Mouse (Mus musculus): ENCODE measurements at regions not wholly inside any gene's neighbourhood (a gene's known extent, or its start where the extent isn't known, plus 50 kb on each side); places are given as distances from the start of the nearest gene placed in this dataset.

DNA sequence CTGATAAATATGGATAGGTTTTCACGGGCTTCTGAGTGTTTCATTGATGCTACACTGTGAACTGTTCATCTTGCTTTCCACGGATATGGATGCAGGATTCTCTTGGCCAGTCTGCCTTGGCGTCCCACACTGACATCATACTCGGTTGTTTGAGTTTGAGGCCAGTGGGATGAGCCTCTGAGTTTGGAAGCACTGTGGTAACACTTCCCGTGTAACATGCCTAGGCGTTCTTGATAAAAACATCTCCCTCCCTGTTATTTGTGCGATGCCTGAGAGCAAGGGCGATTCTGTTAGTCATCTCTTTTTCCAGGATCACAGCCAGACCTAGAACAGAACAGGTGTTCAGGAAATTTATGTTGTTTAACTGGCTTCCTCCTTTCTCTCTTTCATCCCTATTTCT is 482.5 kb upstream of the Id2 start:
- no peaks in the 10 kb centered on the region for H3K36me3 ChIP-seq (ENCODE audit: control insufficient read depth, insufficient read depth, low read length)
- ATAC-seq (replicated peaks; ENCODE audit: low FRiP score), result no peak
- 79% methylated on average over 8 of the region's 8 CpGs for WGBS

DNA sequence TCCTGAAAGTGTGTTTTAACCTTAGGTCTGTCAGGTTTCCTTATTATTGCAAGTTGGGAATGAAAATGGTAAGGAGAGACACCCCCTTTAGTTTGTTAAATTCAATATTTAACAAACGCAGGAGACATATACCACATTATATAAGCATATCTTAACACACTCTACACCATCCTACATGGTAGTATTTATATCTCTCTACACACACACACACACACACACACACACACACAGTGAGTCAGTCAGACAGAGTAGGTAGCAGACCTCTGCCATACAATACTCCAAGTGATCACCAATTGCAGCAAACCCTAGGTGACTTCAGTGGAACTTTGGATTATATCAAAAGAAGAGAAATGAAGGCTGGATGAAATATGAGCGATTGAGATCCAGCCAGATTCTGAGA is 468.2 kb upstream of the Id2 start:
- 77% methylated on average over 2 of the region's 2 CpGs for WGBS
- Histone ChIP-seq H3K9ac (ENCODE audit: low read depth, low read length) (no peak overlapping the region), H3K4me2 (no peak overlapping the region), H3K4me1 (replicated peaks; ENCODE audit: control insufficient read depth, insufficient read depth, low read length) (no peaks in the 10 kb centered on the region), H3K27ac (ENCODE audit: low read depth, low read length) (no peak overlapping the region), H3K4me3 (ENCODE audit: low read depth, low read length) (no peak overlapping the region), H3K27me3 (replicated peaks; ENCODE audit: control insufficient read depth, insufficient read depth, low read length) (no peaks in the 10 kb centered on the region), H3K36me3 (ENCODE audit: control insufficient read depth, insufficient read depth, low read length) (no peaks in the 10 kb centered on the region), H3K9me3 (ENCODE audit: control insufficient read depth, low read length) (no peaks in the 10 kb centered on the region)
- ATAC-seq (replicated peaks; ENCODE audit: low FRiP score), result no peak
- DNase-seq (ENCODE audit: low spot score), result no peak

More for the DNA sequence above, 482.5 kb upstream of the Id2 start:
- Histone ChIP-seq H3K27me3 (replicated peaks; ENCODE audit: control insufficient read depth, insufficient read depth, low read length) (no peaks in the 10 kb centered on the region), H3K27ac (ENCODE audit: low read depth, low read length) (no peak overlapping the region), H3K4me2 (no peak overlapping the region), H3K9me3 (ENCODE audit: control insufficient read depth, low read length) (no peaks in the 10 kb centered on the region), H3K9ac (ENCODE audit: low read depth, low read length) (no peak overlapping the region), H3K4me3 (ENCODE audit: low read depth, low read length) (no peak overlapping the region), H3K4me1 (replicated peaks; ENCODE audit: control insufficient read depth, insufficient read depth, low read length) (no peaks in the 10 kb centered on the region)
- DNase-seq (ENCODE audit: low spot score), result no peak

DNA sequence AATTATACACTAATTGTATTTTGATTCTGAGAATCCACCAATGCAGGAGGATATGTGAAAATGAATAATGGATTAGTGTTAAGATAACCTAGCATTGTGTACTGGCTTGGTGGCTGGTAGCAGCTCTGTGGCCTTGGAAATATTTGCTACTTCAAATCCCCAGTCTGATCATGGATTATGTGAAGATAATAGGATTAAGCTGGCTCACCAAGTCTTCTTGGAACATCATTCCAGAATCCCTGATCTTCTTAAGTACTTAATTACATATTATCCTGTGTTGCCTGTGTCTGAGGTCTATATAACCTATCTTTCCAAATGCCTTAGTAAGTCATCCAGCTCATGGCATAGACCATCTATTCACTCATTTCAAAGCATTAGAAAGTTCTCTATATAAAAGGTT is 462.7 kb upstream of the Id2 start:
- Histone ChIP-seq H3K4me1 (replicated peaks; ENCODE audit: control insufficient read depth, insufficient read depth, low read length) (no peaks in the 10 kb centered on the region), H3K9me3 (ENCODE audit: control insufficient read depth, low read length) (no peaks in the 10 kb centered on the region), H3K27ac (ENCODE audit: low read depth, low read length) (no peak overlapping the region), H3K27me3 (replicated peaks; ENCODE audit: control insufficient read depth, insufficient read depth, low read length) (no peaks in the 10 kb centered on the region), H3K9ac (ENCODE audit: low read depth, low read length) (no peak overlapping the region), H3K36me3 (ENCODE audit: control insufficient read depth, insufficient read depth, low read length) (no peaks in the 10 kb centered on the region), H3K4me3 (ENCODE audit: low read depth, low read length) (no peak overlapping the region), H3K4me2 (no peak overlapping the region)
- DNase-seq (ENCODE audit: low spot score) (no peak), ATAC-seq (replicated peaks; ENCODE audit: low FRiP score) (no peak)

DNA sequence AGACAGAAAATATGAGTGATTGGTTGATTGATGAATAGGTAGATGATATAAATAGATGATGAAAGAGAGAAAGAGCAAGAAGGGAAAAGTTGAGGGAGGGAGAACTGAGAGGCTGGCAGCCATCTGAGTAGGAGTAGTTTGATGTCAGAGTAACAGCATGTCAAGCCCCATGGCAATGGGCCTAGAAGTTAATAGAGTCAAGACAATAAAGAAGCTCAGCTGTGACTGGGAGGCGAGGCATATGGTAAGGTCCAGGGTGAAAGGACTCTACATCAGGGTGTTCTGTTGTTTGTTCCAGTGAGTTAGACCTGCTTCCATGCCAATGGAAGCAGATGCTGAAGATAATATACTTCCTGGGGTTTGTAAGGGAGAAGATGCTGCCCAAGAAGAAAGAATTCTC is 456.7 kb upstream of the Id2 start:
- 82% methylated on average over 1 of the region's 1 CpGs for WGBS
- H3K27ac ChIP-seq (ENCODE audit: low read depth, low read length), result no peak overlapping the region
- H3K27me3 ChIP-seq (replicated peaks; ENCODE audit: control insufficient read depth, insufficient read depth, low read length), result no peaks in the 10 kb centered on the region
- H3K4me2 ChIP-seq, result no peak overlapping the region
- no peak overlapping the region for H3K4me3 ChIP-seq (ENCODE audit: low read depth, low read length)
- DNase-seq (ENCODE audit: low spot score) (no peak), ATAC-seq (replicated peaks; ENCODE audit: low FRiP score) (no peak)
- no peaks in the 10 kb centered on the region for H3K9me3 ChIP-seq (ENCODE audit: control insufficient read depth, low read length)
- no peak overlapping the region for H3K9ac ChIP-seq (ENCODE audit: low read depth, low read length)
- no peaks in the 10 kb centered on the region for H3K36me3 ChIP-seq (ENCODE audit: control insufficient read depth, insufficient read depth, low read length)
- no peaks in the 10 kb centered on the region for H3K4me1 ChIP-seq (replicated peaks; ENCODE audit: control insufficient read depth, insufficient read depth, low read length)

DNA sequence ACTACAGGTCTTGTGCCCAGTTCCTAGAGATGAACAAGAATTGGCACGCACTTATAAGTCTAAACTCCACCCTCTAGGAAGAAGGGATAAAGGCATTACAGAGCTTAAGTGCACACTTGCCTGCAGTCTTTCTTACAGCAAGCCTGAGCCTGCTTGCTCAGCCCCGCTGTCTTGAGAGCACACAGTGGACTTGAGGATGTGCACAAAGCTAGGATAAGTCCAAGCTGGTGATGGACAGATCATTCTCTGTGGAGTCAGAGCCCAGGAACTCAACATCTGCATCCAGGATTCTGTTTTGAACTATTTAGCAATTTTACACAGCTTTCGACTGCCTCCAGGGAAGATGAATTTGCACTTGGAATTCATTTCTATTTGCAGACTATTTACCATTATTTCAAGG is 452.8 kb upstream of the Id2 start:
- ATAC-seq (replicated peaks; ENCODE audit: low FRiP score), result no peak
- no peaks in the 10 kb centered on the region for H3K4me1 ChIP-seq (replicated peaks; ENCODE audit: control insufficient read depth, insufficient read depth, low read length)
- H3K9ac ChIP-seq (ENCODE audit: low read depth, low read length), result no peak overlapping the region
- no peak overlapping the region for H3K4me2 ChIP-seq
- H3K36me3 ChIP-seq (ENCODE audit: control insufficient read depth, insufficient read depth, low read length), result no peaks in the 10 kb centered on the region
- no peak overlapping the region for H3K27ac ChIP-seq (ENCODE audit: low read depth, low read length)
- no peaks in the 10 kb centered on the region for H3K27me3 ChIP-seq (replicated peaks; ENCODE audit: control insufficient read depth, insufficient read depth, low read length)
- no peak overlapping the region for H3K4me3 ChIP-seq (ENCODE audit: low read depth, low read length)
- H3K9me3 ChIP-seq (ENCODE audit: control insufficient read depth, low read length), result no peaks in the 10 kb centered on the region
- WGBS, result 86% methylated on average over 3 of the region's 3 CpGs
- no peak for DNase-seq (ENCODE audit: low spot score)

DNA sequence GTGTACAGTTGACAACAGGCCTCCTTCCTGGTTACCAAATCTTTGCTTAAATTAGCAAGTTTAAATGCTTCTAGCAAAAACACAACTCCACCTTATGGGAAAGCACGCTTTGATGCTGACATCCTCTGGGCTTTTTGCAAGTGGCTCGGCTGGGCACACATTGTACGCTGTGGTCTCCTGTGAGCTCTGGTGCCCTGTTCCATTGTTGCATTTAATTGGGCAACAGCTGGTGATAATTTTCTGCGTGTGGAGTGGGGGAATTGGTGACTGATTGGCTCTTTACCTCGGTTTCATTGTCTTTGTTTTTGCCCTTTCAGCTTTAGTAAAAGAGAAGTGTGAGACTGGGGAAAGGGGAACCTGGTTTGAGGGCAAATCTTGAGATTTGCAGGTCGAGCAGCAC is 447.3 kb upstream of the Id2 start:
- no peak overlapping the region for H3K9ac ChIP-seq (ENCODE audit: low read depth, low read length)
- 64% methylated on average over 6 of the region's 6 CpGs for WGBS
- ATAC-seq (replicated peaks; ENCODE audit: low FRiP score), result no peak
- H3K9me3 ChIP-seq (ENCODE audit: control insufficient read depth, low read length), result no peaks in the 10 kb centered on the region
- no peaks in the 10 kb centered on the region for H3K4me1 ChIP-seq (replicated peaks; ENCODE audit: control insufficient read depth, insufficient read depth, low read length)
- no peaks in the 10 kb centered on the region for H3K36me3 ChIP-seq (ENCODE audit: control insufficient read depth, insufficient read depth, low read length)
- no peak overlapping the region for H3K4me3 ChIP-seq (ENCODE audit: low read depth, low read length)
- H3K27ac ChIP-seq (ENCODE audit: low read depth, low read length), result no peak overlapping the region
- no peak overlapping the region for H3K4me2 ChIP-seq
- no peak for DNase-seq (ENCODE audit: low spot score)
- no peaks in the 10 kb centered on the region for H3K27me3 ChIP-seq (replicated peaks; ENCODE audit: control insufficient read depth, insufficient read depth, low read length)

DNA sequence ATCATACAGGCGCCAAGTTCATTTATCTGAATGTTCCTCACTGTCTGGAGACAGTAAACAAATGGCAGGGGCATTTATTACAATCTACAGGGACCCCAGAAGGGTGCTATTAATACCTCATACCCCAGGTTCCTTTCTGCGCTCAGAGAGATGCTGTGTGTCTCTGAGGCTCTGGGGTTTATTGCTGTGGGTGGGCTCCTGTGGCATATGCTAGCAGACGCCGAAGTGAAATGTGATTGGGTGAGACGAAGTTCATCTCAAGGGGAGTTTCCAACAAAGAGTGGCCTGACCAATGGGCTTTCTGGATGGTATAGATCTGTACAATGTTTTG is 437.6 kb upstream of the Id2 start:
- H3K27ac ChIP-seq (ENCODE audit: low read depth, low read length), result no peak overlapping the region
- WGBS, result 47% methylated on average over 5 of the region's 5 CpGs
- no peak overlapping the region for H3K4me2 ChIP-seq
- no peaks in the 10 kb centered on the region for H3K27me3 ChIP-seq (replicated peaks; ENCODE audit: control insufficient read depth, insufficient read depth, low read length)
- H3K9me3 ChIP-seq (ENCODE audit: control insufficient read depth, low read length), result no peaks in the 10 kb centered on the region
- H3K4me1 ChIP-seq (replicated peaks; ENCODE audit: control insufficient read depth, insufficient read depth, low read length), result no peaks in the 10 kb centered on the region
- DNase-seq (ENCODE audit: low spot score) (no peak), ATAC-seq (replicated peaks; ENCODE audit: low FRiP score) (no peak)
- H3K9ac ChIP-seq (ENCODE audit: low read depth, low read length), result no peak overlapping the region
- H3K36me3 ChIP-seq (ENCODE audit: control insufficient read depth, insufficient read depth, low read length), result no peaks in the 10 kb centered on the region
- H3K4me3 ChIP-seq (ENCODE audit: low read depth, low read length), result no peak overlapping the region

DNA sequence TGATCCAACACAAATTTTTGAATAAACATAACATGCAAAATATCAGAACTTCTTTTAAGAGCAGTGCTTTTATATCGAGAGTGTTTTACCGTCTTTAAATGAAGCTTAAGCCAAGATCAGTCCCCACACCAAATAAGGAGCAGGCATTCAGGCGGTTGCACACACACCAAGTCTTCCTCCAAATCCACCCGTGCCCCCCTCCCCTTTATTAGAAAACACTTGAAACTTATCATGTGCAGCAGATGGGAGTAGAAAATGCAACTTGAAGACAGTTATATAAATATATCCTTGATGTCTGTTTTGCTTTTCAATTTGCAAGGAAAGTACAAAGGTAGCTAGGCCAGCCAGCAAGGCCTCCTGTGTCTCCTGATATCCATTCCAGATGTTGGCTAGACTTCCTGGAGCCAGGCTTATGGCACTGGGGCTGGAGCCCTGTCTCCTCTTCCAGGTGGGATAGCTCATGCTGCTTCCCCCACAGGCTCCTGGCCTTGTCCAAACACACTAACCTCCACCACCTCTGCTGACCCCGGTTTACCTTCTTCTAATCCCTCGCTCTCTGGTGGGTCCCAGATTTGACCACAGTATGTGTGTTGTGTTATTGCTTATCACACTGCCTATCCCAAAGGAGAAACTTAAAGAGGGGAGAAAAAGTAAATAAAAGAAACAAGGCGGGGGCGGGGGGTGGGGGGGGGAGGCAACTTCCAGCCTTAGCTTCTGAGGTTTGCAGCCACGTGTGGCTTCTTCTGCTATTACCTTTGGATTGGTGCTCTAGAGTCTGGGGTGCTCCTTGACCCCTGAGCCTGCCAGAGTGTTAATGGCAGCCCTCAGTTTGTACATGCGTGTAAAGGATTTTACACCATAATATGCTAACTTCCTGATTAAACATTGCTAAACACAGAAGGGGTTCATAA is 437.0 kb upstream of the Id2 start:
- no peak for ATAC-seq (replicated peaks; ENCODE audit: low FRiP score)

DNA sequence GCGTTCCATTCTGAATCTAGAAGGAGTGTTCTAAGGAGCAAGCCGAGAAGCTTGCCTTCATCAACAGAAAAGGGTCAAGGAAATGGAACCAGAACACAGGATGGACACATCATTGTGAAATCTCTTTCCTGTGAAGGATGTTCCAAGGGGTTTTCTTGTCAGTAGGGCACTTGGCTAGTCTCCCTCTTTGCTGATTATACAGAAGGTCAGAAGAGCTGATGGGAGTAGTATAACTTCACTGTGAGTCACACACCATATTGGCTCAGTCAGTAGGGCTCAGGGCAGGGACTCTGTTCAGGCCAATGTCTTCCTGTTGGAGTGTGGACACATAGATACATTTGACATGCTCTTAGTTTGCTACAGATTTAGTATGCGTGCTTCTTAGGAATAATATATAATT is 433.5 kb upstream of the Id2 start:
- Histone ChIP-seq H3K4me1 (replicated peaks; ENCODE audit: control insufficient read depth, insufficient read depth, low read length) (no peaks in the 10 kb centered on the region), H3K9ac (ENCODE audit: low read depth, low read length) (no peak overlapping the region), H3K9me3 (ENCODE audit: control insufficient read depth, low read length) (no peaks in the 10 kb centered on the region), H3K4me3 (ENCODE audit: low read depth, low read length) (no peak overlapping the region), H3K4me2 (no peak overlapping the region), H3K27ac (ENCODE audit: low read depth, low read length) (no peak overlapping the region), H3K36me3 (ENCODE audit: control insufficient read depth, insufficient read depth, low read length) (no peaks in the 10 kb centered on the region), H3K27me3 (replicated peaks; ENCODE audit: control insufficient read depth, insufficient read depth, low read length) (no peaks in the 10 kb centered on the region)
- 73% methylated on average over 3 of the region's 3 CpGs for whole genome bisulfite sequencing
- DNase-seq (ENCODE audit: low spot score) (no peak), ATAC-seq (replicated peaks; ENCODE audit: low FRiP score) (no peak)

More for the DNA sequence above, 437.0 kb upstream of the Id2 start:
- DNase-seq (ENCODE audit: low spot score), result peak; percentile 38
- Histone ChIP-seq H3K27ac (ENCODE audit: low read depth, low read length) (no peak overlapping the region), H3K9me3 (ENCODE audit: control insufficient read depth, low read length) (no peaks in the 10 kb centered on the region), H3K9ac (ENCODE audit: low read depth, low read length) (no peak overlapping the region), H3K4me1 (replicated peaks; ENCODE audit: control insufficient read depth, insufficient read depth, low read length) (no peaks in the 10 kb centered on the region), H3K36me3 (ENCODE audit: control insufficient read depth, insufficient read depth, low read length) (no peaks in the 10 kb centered on the region), H3K4me3 (ENCODE audit: low read depth, low read length) (no peak overlapping the region), H3K27me3 (replicated peaks; ENCODE audit: control insufficient read depth, insufficient read depth, low read length) (no peaks in the 10 kb centered on the region), H3K4me2 (no peak overlapping the region)
- WGBS, result 52% methylated on average over 10 of the region's 10 CpGs
